Mouse (Mus musculus) c-Kit-positive CD71-positive TER-119-positive erythroid progenitor cells, embryonic 14.5 days (primary cell): ENCODE results near the gene Calml3.
"Not testable (repeated sequence)": the region's sequence is repeated elsewhere in the genome, so short reads cannot be mapped to it uniquely, and the experiment has no call there.

Experiments
- DNase-seq: peaks from one replicate; pipeline ENCODE4 v3.0.0-alpha.2; 2013; ENCODE audit warnings: low spot score

Gene Calml3

GRCm38 (mm10) chr13:3804186-3804585 is at the start of gene Calml3:
Gene Calml3, minus strand, starts transcription at chr13:3804316.
- no peak for DNase-seq

GRCm38 (mm10) chr13:3850330-3850729 is 46.2 kb upstream of the Calml3 start:
- DNase-seq: no peak

DNA sequence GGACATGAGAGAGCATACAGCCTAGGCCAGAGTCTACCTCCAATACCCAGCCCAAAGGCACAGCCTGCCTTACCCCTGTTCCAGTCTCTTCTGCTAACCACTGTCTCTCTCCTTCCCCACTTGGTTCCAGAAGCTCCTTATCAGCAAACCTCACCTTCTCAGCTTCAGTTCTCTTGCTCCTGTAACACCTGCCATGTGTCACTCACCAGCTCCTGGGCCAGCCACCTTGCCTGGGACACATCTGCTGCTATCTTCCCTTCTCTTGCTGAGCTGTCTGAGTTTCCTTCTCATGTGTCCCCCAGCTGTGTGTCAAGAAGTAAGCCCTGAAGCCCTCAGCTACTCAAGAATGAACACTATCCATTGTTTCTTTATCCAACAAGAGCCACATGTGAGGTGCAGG is 36.5 kb upstream of the Calml3 start:
- DNase-seq: not testable (repeated sequence)

GRCm38 (mm10) chr13:3837312-3837807 is 33.2 kb upstream of the Calml3 start, which contains the start of gene Calm4:
Gene Calm4, plus strand, starts transcription at chr13:3837757.
- not testable (repeated sequence) for DNase-seq

- not testable (repeated sequence) for DNase-seq
Observed at GRCm38 (mm10) chr13:3833644-3834043, 29.5 kb upstream of the Calml3 start.

GRCm38 (mm10) chr13:3832450-3832849 is 28.3 kb upstream of the Calml3 start:
- no peak for DNase-seq

- DNase-seq: no peak
Observed at GRCm38 (mm10) chr13:3831994-3832393, 27.9 kb upstream of the Calml3 start.

- DNase-seq: no peak
Observed at GRCm38 (mm10) chr13:3831546-3831945, 27.4 kb upstream of the Calml3 start.

DNA sequence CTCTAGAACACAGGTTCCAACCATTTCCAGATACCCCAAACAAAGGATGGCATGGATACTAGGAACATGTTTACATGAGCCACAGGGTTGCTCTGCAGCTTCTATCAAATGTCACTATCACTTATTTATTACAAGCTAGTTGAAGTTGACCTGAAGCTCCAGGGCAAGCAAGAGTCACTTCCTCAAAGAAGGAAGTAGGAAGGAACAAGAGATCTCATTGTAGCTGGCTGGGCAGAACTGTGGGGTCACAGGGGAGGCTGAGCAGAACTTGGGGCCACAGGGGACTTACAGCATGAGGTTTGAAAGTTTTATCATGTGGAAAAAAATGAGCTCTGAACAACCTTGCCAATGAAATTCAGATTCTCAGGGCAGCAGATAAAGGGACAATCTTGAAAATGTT is 21.6 kb upstream of the Calml3 start:
- no peak for DNase-seq

DNA sequence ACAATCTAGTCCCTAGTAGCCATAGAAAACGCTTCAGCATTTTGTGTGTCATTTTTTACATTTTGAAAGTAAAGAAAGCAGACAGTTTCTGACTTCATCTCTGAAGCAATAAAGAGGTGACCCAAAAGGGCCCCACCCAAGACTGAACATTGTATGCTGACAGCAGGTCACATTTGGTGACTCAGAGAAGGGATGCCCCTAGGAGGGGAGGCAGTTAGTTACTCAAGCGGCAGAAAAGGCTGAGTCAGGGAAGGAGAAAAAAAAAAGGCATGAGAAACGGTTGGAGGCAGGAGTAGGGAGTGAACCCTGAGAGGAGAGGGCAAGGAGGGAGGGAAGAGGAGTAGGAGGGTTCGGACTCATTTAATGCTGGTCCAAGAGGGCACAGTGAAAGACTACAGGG is 18.0 kb upstream of the Calml3 start:
- no peak for DNase-seq

DNA sequence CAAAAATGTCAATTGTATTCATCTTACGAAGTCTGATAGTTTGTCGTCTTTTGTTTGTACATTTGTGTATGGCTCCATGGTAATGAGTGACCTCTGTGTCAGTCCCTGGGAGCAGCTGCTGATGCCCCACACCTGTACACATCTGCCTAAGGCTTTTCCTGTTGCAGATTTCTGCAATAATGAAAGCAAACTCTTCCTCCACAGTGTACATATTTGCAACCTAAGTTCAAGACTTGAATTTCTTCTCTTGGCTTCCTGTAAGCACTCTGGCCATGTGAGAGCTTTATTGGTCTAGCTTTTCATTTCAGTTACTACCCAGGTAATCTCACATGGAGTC is 14.6 kb upstream of the Calml3 start:
- no peak for DNase-seq

GRCm38 (mm10) chr13:3818012-3818739 is 14.1 kb upstream of the Calml3 start:
- DNase-seq: no peak

GRCm38 (mm10) chr13:3807131-3807827 is 3.2 kb upstream of the Calml3 start:
- no peak for DNase-seq

DNA sequence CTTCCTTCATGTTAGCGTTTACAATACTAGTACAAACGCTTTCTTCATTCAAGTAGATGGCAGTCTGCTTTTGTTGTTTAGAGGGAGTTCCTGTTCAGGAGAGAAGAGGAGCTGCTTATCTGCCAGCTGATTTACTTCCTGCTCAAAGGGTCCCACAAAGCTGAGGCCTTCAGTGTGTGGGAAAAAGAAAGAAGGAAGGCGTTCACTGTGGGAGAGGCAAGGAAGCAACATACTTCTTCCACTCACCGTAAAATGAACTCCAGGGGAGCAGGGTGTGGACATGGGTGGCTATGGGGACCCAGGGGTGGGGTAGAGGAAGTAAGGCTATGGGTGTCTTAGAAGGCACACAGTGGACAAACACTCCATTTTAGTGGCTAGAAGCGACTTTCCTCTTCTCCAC is 1.5 kb upstream of the Calml3 start:
- DNase-seq: no peak

DNA sequence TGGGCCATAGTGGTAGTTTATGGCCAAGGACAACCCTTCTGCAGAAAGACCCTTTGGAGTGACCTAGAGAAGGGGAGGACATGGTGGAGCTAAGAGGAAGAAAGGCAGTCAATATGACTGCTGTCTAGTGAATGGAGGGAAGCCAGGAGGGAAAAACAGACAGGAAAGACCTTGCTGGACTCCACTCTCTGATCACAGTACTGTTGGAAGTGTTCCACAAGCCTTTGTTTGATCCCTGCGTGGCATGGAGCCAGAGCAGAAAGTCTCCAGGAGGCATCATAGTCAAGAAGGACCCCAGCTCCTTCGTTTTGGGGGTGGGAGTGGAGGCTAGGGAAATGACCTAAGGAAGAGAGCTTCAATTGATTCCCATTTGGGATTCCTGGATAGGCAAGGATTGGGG is 1.0 kb upstream of the Calml3 start:
- no peak for DNase-seq

GRCm38 (mm10) chr13:3799386-3799785 is 4.7 kb downstream of the Calml3 start:
- DNase-seq: no peak

GRCm38 (mm10) chr13:3798751-3799150 is 5.4 kb downstream of the Calml3 start:
- DNase-seq: no peak

- DNase-seq: no peak
Observed at GRCm38 (mm10) chr13:3796649-3797048, 7.5 kb downstream of the Calml3 start.

- DNase-seq: no peak
Observed at GRCm38 (mm10) chr13:3789531-3789930, 14.6 kb downstream of the Calml3 start.

DNA sequence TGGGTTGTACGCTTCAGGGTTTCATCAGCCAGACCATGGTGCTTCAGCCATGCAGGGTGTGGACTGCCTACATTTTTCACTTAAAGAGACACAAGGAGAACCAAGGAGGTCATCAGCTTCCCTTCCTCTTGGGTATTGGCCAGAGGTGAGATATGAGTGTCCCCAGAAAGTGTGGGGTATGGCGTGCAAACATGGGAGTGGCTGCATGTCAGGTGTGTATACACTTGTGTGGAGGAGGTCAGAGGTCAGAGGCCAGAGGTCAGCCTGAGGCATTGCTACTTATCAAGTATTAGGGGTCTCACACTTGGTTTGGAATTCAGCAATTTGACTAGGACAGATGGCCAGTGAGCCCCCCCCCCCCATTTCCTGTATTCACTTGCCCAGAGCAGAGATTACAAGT is 15.5 kb downstream of the Calml3 start:
- no peak for DNase-seq

DNA sequence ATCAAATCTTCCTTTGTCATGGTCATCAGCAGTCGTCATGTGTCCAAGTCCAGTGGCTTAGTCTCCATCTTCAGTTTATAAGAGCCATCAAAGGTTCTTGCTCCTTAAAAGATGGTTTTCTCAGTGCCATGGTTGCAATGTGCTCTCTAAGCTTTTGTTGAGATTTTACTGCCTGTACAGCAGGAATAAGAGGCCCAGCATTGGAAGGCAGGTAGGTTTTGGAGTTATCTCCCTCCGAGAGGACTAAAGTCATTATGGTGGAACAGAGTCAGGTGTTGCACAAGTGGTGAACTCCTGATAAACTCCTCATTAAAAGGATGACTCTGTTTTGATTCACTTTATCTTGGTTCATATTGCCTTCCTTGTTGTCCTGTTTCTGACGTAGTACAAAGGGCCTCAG is 16.5 kb downstream of the Calml3 start:
- DNase-seq: no peak

DNA sequence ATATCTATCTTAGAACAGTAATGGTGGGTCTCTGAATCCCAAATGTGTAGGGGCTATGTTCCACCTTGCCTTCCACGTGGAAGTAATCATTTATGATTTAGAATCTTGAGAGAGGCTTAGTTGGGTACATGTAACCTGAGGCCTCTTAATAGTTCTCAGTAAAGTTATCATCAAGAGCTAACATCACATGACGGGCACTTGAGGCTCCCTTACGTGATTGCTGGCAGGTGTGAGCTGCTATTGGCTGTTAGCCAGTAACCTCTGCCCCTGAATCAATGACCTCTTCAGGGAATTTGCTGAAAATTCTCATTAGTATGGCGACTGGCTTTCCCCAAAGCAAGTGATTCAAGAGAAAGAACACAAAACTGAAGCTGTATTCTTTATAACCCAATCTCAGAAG is 17.0 kb downstream of the Calml3 start:
- no peak for DNase-seq

DNA sequence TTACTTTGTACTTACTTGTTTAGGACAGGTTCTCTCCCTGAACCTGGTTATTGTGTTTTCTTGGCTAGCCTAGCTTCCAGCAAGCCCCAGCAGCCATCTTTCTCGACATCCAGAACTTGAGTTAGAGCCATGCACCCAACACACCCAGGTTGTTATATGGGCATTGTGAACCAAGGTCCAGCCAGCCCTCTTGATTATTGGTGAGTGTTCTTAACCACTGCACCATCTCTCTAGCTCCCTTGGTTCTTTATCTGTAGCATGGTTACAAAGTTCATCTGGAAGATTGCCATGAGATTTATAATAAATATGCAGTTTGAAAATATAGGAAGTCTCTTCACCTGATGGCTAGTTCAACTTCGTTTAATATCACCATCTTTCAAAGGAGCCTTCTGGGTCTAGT is 20.5 kb downstream of the Calml3 start:
- DNase-seq: no peak

DNA sequence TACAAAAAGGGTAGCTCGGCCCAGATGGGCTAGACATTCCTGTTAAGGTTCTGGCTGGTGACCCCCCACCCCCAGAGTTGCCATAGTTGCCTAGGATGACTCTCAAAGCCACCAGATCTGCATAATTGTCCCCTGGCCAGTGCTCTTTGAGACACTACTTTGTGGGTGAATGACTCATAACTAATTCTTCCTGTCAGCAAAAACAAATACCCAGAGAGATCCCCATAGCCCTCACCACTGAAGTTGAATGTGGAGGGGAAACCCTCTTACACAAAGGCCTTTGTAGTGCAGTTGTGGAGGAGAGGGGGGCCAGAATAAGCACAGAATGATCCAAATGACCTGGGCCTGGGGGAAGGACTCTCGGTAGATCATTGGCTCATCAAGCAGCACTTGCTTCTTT is 21.6 kb downstream of the Calml3 start:
- DNase-seq: no peak
